Mouse (Mus musculus): ENCODE measurements around the gene Tbc1d22a.

- no peak for TF ChIP-seq CTCF (IDR thresholded peaks at IDR 0.05; ENCODE audit: extremely low read depth, insufficient read depth, insufficient read length, insufficient replicate concordance)
- no peak for TF ChIP-seq POLR2A (IDR thresholded peaks at IDR 0.05; ENCODE audit: low read depth, low read length)
Measured at GRCm38 (mm10) chr15:86260111-86260510, 45.9 kb downstream of the Tbc1d22a start.

Measured in spleen, adult 2 months (tissue).